Mouse (Mus musculus): ENCODE measurements around the gene Yipf2.

- no peak for TF ChIP-seq CTCF (IDR thresholded peaks at IDR 0.05; ENCODE audit: low read depth)
- no peak for TF ChIP-seq EP300 (IDR thresholded peaks at IDR 0.05; ENCODE audit: low read depth)
Observed at GRCm38 (mm10) chr9:21567051-21567450, 25.6 kb downstream of the Yipf2 start.
